Mouse (Mus musculus): ENCODE measurements at regions not wholly inside any gene's neighbourhood (a gene's known extent, or its start where the extent isn't known, plus 50 kb on each side); places are given as distances from the start of the nearest gene placed in this dataset.

DNA sequence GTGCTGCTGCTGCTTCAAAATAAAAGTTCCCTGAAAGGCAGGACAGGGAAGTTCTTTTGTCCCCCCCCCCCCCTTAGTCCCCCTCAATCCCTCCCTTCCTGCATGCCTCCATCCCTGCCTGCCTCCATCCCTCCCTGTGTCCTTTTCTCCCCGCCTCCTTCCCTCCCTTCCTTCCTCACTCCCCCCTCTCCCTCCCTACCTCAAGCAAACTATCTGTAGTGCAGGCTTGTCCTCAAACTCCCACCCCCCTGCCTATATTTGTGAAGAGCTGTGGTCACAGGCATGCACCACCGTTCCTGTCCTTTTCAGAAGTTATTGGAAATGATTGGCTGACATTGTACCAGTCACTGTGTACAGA, 1127.1 kb upstream of the Gulo start:
- DNase-seq = no peak

DNA sequence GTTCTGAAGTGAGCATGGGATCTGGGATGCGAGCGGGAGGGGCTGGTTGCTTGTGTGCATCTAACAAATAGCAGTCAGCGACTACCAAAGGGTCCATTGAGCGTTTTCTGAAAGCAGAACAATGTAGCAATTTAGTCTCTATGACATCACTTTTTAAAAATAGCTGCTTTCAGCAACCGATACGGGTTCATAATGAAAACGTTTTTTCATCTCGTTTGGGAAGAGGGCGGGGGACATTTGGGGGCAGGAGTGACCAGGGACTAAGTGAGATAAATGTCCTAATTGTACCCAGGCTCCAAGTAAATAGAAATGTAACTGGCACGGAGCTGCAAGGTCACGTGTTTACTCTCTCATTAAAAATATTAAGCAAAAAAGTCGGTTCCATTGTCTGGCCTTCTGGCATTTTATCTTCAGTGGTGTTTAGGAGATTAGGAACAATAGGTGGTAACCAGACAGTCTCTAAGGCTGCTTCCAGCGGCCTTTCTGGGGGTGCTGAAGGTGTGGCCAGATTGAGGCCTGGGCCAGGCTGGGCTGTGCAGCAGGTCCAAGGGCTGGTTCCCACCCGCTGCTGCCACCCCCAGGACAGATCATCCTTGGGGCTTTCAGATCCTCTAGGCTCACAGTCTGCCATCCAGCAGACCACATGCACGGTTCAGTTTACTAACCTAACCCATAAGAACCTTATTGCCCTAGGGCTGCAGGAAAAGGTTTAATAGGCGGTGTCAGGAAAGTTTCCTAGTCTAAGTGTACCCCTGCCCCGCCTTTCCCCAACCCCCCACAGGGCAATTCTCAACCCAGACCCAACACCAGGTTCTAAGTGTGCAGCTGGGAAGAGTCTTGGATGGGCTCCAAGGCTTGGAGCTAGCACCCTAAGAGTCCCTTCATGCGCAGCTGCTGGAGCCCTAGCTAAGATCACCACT, 1126.5 kb upstream of the Gulo start:
- DNase-seq = peak; percentile 66

DNA sequence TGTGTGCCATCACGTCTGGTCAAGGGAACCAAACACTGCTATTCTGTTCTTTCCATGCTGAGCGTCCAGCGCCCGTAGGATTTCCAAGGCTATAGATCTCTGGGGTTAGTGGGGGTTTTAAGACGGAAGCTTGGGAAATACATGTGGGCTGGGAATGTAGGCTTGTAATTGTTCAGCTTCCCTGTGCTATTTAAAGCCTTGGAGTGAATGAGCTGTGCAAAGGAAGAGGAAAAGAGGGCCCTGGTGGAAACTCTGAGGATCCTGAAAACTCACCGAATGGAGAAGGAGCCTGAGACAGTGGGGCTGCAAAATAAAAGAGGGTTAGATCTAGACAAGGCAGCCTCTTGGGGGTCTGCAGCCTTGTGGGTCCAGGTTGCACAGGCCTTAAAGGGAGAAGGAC, 1124.2 kb upstream of the Gulo start:
- no peak for DNase-seq

DNA sequence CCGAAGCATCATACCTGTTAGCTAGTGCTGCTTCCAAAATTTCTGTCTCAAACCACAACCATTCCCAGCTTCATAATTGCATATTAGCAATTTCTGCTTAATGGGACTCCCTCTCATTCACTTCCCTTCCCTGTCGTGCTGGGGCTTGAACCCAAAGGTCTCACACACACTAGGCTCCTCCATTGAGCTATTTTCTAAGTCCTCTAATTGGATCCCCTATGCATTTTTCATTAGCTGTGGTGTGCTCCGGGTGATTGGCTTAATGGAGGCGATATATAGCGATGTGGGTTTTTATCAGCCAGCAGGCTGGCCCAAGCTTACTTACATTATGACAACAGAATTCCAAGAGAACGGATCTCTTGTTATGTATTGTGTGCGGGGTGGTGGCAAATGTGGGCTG, 1118.1 kb upstream of the Gulo start:
- no peak for DNase-seq

DNA sequence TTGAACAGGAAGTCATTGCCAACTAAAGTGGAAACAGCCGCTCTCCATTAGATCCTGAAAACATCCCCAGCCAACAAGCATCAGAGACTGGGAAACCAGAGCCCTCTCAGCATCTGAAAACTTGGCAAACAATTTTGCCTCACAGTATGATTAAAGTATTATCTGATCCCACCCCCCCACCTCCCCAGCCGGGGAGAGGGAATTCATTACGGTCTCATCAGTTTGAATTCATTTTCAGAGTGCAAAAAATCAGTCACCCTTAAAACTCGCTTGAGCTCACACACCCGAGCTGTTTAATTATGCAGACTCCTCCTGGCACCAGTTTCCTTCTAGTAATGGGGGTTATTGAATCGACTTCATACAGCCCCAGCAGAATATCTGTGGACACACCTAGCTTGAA, 1117.2 kb upstream of the Gulo start:
- no peak for DNase-seq

DNA sequence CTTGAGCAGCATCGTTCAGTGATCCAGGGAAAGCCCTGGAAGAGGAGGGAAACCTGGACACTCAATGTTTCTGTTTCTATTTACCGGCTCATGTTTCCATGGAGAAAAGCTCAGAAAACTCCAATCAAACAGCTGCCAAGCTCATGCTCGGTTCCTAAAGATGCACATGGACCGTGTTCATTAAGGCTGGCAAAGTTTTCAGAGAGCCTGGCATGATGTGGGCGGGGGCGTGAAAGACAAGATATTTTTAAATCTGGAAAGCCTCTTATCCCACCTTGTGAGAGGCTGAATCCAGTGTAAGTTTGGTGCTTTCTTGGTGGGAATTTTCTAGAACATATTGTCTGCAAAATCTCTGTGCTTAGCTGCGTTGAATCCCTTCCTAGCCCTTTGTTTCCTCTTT, 1114.3 kb upstream of the Gulo start:
- no peak for DNase-seq

All from kidney, adult 9 months (tissue).